Mouse (Mus musculus): ENCODE data around the gene Slc2a9.

Gene Slc2a9

GRCm38 (mm10) chr5:38469891-38470578, 32.9 kb downstream of the Slc2a9 start:
- DNase-seq (ENCODE audit: low spot score): peak; percentile 89

- no peak for DNase-seq (ENCODE audit: low spot score)
These were observed 36.3 kb downstream of the Slc2a9 start for GRCm38 (mm10) chr5:38466569-38467110.

- DNase-seq (ENCODE audit: low spot score): no peak
These were observed 41.7 kb downstream of the Slc2a9 start for GRCm38 (mm10) chr5:38461261-38461660.

- no peak for DNase-seq (ENCODE audit: low spot score)
These were observed 52.0 kb downstream of the Slc2a9 start for GRCm38 (mm10) chr5:38450936-38451335.

- DNase-seq (ENCODE audit: low spot score): no peak
These were observed 53.3 kb downstream of the Slc2a9 start for GRCm38 (mm10) chr5:38449607-38450006.

- DNase-seq (ENCODE audit: low spot score): no peak
These were observed 54.8 kb downstream of the Slc2a9 start for GRCm38 (mm10) chr5:38448121-38448520.

GRCm38 (mm10) chr5:38446316-38446975, 56.5 kb downstream of the Slc2a9 start:
- DNase-seq (ENCODE audit: low spot score): no peak

GRCm38 (mm10) chr5:38441088-38441839, 61.7 kb downstream of the Slc2a9 start:
- DNase-seq (ENCODE audit: low spot score): no peak

- DNase-seq (ENCODE audit: low spot score): no peak
These were observed 62.5 kb downstream of the Slc2a9 start for GRCm38 (mm10) chr5:38440252-38441005.

- DNase-seq (ENCODE audit: low spot score): no peak
These were observed 66.3 kb downstream of the Slc2a9 start for GRCm38 (mm10) chr5:38436681-38437080.

- no peak for DNase-seq (ENCODE audit: low spot score)
These were observed 68.1 kb downstream of the Slc2a9 start for GRCm38 (mm10) chr5:38434875-38435274.

GRCm38 (mm10) chr5:38431201-38431600, 71.7 kb downstream of the Slc2a9 start:
- no peak for DNase-seq (ENCODE audit: low spot score)

GRCm38 (mm10) chr5:38429106-38429505, 73.8 kb downstream of the Slc2a9 start:
- DNase-seq (ENCODE audit: low spot score): no peak

GRCm38 (mm10) chr5:38427757-38428156, 75.2 kb downstream of the Slc2a9 start:
- DNase-seq (ENCODE audit: low spot score): no peak

GRCm38 (mm10) chr5:38425569-38425968, 77.4 kb downstream of the Slc2a9 start:
- DNase-seq (ENCODE audit: low spot score): no peak

- DNase-seq (ENCODE audit: low spot score): peak; percentile 66
These were observed 80.5 kb downstream of the Slc2a9 start for GRCm38 (mm10) chr5:38422426-38422825.

- DNase-seq (ENCODE audit: low spot score): no peak
These were observed 84.1 kb downstream of the Slc2a9 start for GRCm38 (mm10) chr5:38418799-38419198.

- DNase-seq (ENCODE audit: low spot score): peak; percentile 55
These were observed 99.3 kb downstream of the Slc2a9 start for GRCm38 (mm10) chr5:38403612-38404011.

GRCm38 (mm10) chr5:38402288-38402687, 100.7 kb downstream of the Slc2a9 start:
- DNase-seq (ENCODE audit: low spot score): no peak

GRCm38 (mm10) chr5:38388857-38389256, 114.1 kb downstream of the Slc2a9 start:
- no peak for DNase-seq (ENCODE audit: low spot score)

GRCm38 (mm10) chr5:38388420-38388823, 114.5 kb downstream of the Slc2a9 start:
- DNase-seq (ENCODE audit: low spot score): peak; percentile 51

- DNase-seq (ENCODE audit: low spot score): no peak
These were observed 123.0 kb downstream of the Slc2a9 start for GRCm38 (mm10) chr5:38379970-38380369.

Data from retina, embryonic 14.5 days (tissue).